Mouse (Mus musculus): ENCODE results near the gene Slfn3. TPM values are rescaled to one million over a fixed set of nuclear protein-coding genes. Genes with fewer than 3 reads are reported as not detected.
"Not testable (repeated sequence)": the region's sequence is repeated elsewhere in the genome, so short reads cannot be mapped to it uniquely, and the experiment has no call there.

Slfn3 gene
- polyA plus RNA-seq, 1 experiment from 2014 or later, result 0.14 TPM

- H3K9ac ChIP-seq (replicated peaks), result no peak overlapping the region
- H3K27me3 ChIP-seq, result no peaks in the 10 kb centered on the region
- H3K36me3 ChIP-seq, result no peaks in the 10 kb centered on the region
- WGBS, result 82% methylated on average over 7 of the region's 7 CpGs
- no peaks in the 10 kb centered on the region for H3K9me3 ChIP-seq
- H3K4me1 ChIP-seq, result no peaks in the 10 kb centered on the region
- ATAC-seq (ENCODE audit: low FRiP score, low read depth), result no peak
- H3K27ac ChIP-seq (replicated peaks), result no peak overlapping the region
- H3K4me2 ChIP-seq (replicated peaks), result no peak overlapping the region
- no peak overlapping the region for H3K4me3 ChIP-seq
Observed at GRCm38 (mm10) chr11:83227926-83228723, 37.0 kb downstream of the Slfn3 start.

DNA sequence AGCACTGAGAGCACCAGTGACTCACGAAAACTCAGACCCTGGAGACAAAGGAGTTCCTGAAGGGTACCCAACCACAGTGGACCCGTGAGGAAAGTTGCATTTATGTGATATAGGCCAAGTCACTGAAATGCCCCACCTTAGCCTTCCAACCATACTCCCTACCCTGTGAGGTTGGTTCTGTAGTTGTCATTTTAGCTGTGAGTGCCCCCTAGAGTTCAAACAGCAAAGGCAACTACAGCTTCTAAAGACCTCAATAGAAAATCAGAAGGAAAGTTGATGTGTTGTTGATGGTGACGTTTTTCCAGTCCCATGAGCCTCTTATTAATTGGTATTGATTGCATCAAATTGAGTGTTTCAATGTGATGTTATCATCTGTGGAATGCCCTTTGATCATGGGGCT is 39.8 kb downstream of the Slfn3 start:
- Histone ChIP-seq H3K4me1 (no peaks in the 10 kb centered on the region), H3K4me3 (no peak overlapping the region), H3K36me3 (no peaks in the 10 kb centered on the region), H3K9ac (replicated peaks) (no peak overlapping the region), H3K4me2 (replicated peaks) (no peak overlapping the region), H3K27ac (replicated peaks) (no peak overlapping the region), H3K9me3 (no peaks in the 10 kb centered on the region), H3K27me3 (no peaks in the 10 kb centered on the region)
- ATAC-seq (ENCODE audit: low FRiP score, low read depth), result no peak
- WGBS, result 72% methylated on average over 3 of the region's 3 CpGs

DNA sequence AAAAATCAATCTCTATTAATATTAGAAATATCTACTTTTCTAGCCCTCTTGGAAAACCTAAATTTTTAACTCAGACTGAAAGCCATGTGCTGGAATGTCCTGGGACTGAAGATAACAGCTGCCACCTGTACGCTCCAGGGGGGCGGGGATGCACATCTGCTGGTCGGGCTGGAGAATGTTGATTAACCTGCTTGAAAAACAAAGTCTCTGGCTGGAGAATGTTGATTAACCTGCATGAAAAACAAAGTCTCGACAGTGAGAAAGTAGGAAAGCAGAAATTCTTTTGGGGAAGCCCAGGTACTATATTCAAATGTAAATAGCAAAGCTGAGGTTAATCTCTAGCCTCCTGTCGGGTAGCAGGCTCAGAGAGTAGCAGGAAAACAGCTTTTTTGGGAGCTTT is 42.5 kb downstream of the Slfn3 start:
- H3K27me3 ChIP-seq; ATAC-seq (ENCODE audit: low FRiP score, low read depth): not testable (repeated sequence)
- WGBS, result 50% methylated on average over 5 of the region's 5 CpGs

DNA sequence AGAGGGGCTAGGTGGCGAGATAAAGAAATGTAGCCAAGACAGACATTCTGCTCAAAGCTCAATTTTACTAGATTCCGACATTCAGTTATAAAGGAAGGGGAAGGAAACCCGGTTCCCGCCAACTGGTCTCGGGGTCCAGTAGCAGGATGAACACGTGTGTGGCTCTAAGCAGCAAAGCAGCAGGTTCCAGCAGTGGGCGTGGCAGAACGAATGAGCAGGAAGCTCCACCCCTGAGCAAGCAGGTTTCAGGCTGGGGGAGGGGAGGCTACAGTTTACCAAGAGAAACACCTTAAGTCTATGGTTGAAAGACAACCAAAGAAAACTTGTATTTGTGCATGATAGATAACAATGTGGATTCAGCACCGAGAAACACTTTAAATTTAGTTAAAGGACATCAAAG is 46.3 kb downstream of the Slfn3 start:
- not testable (repeated sequence) for H3K4me2 ChIP-seq (replicated peaks)

More for the DNA sequence above, 42.5 kb downstream of the Slfn3 start:
- H3K4me1 ChIP-seq; H3K4me3 ChIP-seq; H3K36me3 ChIP-seq; H3K9me3 ChIP-seq; H3K9ac ChIP-seq (replicated peaks); H3K4me2 ChIP-seq (replicated peaks); H3K27ac ChIP-seq (replicated peaks): not testable (repeated sequence)

GRCm38 (mm10) chr11:83238389-83238788 is 47.3 kb downstream of the Slfn3 start:
- ATAC-seq (ENCODE audit: low FRiP score, low read depth), result no peak
- Histone ChIP-seq H3K27me3 (no peaks in the 10 kb centered on the region), H3K4me3 (no peak overlapping the region), H3K9ac (replicated peaks) (no peak overlapping the region), H3K4me2 (replicated peaks) (no peak overlapping the region), H3K9me3 (no peaks in the 10 kb centered on the region), H3K4me1 (no peaks in the 10 kb centered on the region), H3K27ac (replicated peaks) (no peak overlapping the region), H3K36me3 (no peaks in the 10 kb centered on the region)
- WGBS, result 90% methylated on average over 2 of the region's 2 CpGs

More for the DNA sequence above, 46.3 kb downstream of the Slfn3 start:
- H3K4me3 ChIP-seq; H3K27me3 ChIP-seq; H3K36me3 ChIP-seq; H3K27ac ChIP-seq (replicated peaks); ATAC-seq (ENCODE audit: low FRiP score, low read depth); H3K4me1 ChIP-seq; H3K9me3 ChIP-seq; H3K9ac ChIP-seq (replicated peaks): not testable (repeated sequence)
- WGBS, result 84% methylated on average over 9 of the region's 9 CpGs

DNA sequence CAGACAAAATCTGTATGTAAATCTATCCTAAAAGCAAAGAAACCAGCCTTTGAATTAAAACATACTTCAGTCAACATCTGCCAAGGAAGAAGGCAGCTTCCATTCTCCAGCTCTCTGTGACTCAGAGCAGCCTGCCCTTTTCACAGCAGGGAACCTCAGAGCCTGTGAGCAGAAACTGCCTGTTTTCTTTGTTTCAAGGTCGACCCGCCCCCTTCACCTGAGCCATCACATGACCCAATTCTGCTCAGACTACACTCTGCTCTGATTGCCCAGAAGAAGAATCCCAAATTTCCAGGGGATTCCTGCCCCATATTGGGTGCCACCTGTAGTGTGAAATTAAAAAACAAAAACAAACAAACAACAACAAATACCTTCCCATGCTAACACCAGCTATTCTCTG is 48.7 kb downstream of the Slfn3 start:
- no peak for ATAC-seq (ENCODE audit: low FRiP score, low read depth)
- H3K27me3 ChIP-seq, result no peaks in the 10 kb centered on the region
- WGBS, result 19% methylated on average over 2 of the region's 2 CpGs

GRCm38 (mm10) chr11:83257211-83257610 is 66.1 kb downstream of the Slfn3 start:
- 78% methylated on average over 5 of the region's 5 CpGs for WGBS
- not testable (repeated sequence) for ATAC-seq (ENCODE audit: low FRiP score, low read depth); H3K27ac ChIP-seq (replicated peaks); H3K4me1 ChIP-seq; H3K27me3 ChIP-seq; H3K9me3 ChIP-seq; H3K9ac ChIP-seq (replicated peaks); H3K36me3 ChIP-seq; H3K4me2 ChIP-seq (replicated peaks); H3K4me3 ChIP-seq

More for the DNA sequence above, 48.7 kb downstream of the Slfn3 start:
- Histone ChIP-seq H3K36me3 (no peaks in the 10 kb centered on the region), H3K9me3 (no peaks in the 10 kb centered on the region), H3K4me2 (replicated peaks) (no peak overlapping the region), H3K27ac (replicated peaks) (no peak overlapping the region), H3K4me1 (no peaks in the 10 kb centered on the region), H3K9ac (replicated peaks) (no peak overlapping the region), H3K4me3 (no peak overlapping the region)

DNA sequence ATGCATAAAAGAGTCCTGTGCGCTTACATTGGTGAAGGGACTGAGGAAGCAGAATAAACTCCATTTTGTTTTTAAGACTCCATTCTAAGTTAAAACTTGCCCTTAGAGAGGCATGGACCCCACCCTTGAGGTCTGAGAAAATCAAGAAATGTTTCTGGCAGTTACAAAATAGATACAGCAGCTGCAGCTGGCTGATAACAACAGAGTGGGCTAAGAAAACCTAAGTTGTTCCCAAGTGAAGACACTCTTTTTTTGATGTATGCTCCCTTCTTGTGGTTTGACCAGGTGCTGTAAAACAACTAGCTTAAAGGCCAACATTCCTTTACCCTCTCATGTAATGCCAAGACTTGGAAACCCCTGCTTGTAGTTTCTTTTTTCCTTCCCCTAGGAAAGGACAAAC is 71.5 kb downstream of the Slfn3 start:
- 96% methylated on average over 1 of the region's 1 CpGs for WGBS
- Histone ChIP-seq H3K27me3 (no peaks in the 10 kb centered on the region), H3K36me3 (no peaks in the 10 kb centered on the region), H3K4me3 (no peak overlapping the region), H3K4me1 (no peaks in the 10 kb centered on the region), H3K4me2 (replicated peaks) (no peak overlapping the region), H3K27ac (replicated peaks) (no peak overlapping the region), H3K9me3 (no peaks in the 10 kb centered on the region), H3K9ac (replicated peaks) (no peak overlapping the region)
- no peak for ATAC-seq (ENCODE audit: low FRiP score, low read depth)

- Histone ChIP-seq H3K27me3 (no peaks in the 10 kb centered on the region), H3K9ac (replicated peaks) (no peak overlapping the region), H3K4me2 (replicated peaks) (no peak overlapping the region), H3K36me3 (no peaks in the 10 kb centered on the region), H3K4me1 (no peaks in the 10 kb centered on the region), H3K27ac (replicated peaks) (no peak overlapping the region), H3K4me3 (no peak overlapping the region), H3K9me3 (no peaks in the 10 kb centered on the region)
- 59% methylated on average over 3 of the region's 3 CpGs for WGBS
- no peak for ATAC-seq (ENCODE audit: low FRiP score, low read depth)
Observed at GRCm38 (mm10) chr11:83263146-83263545, 72.0 kb downstream of the Slfn3 start.

Other genes with a start within 250 kb of the Slfn3 start
- gene Slfn5, start 240.0 kb upstream of the Slfn3 start, polyA plus RNA-seq (2016; fragmentation: Nextera tagmentation; extraction: Ambion mirVana), result 0.80 and 0.83 TPM in 2 replicates
- gene Slfn9, start 199.5 kb upstream of the Slfn3 start, polyA plus RNA-seq (2016; fragmentation: Nextera tagmentation; extraction: Ambion mirVana), result 9.3 and 10.6 TPM in 2 replicates
- gene Slfn8, start 170.5 kb upstream of the Slfn3 start, polyA plus RNA-seq (2016; fragmentation: Nextera tagmentation; extraction: Ambion mirVana), result 0.25 and 0.46 TPM in 2 replicates
- gene Slfn2, start 126.2 kb upstream of the Slfn3 start, polyA plus RNA-seq (2016; fragmentation: Nextera tagmentation; extraction: Ambion mirVana), result 1.4 and 1.6 TPM in 2 replicates
- not detected in 2 replicates for gene Slfn1, start 74.5 kb upstream of the Slfn3 start, polyA plus RNA-seq (2016; fragmentation: Nextera tagmentation; extraction: Ambion mirVana)
- gene Slfn4, start 16.1 kb upstream of the Slfn3 start, polyA plus RNA-seq (2016; fragmentation: Nextera tagmentation; extraction: Ambion mirVana), result not detected in 2 replicates
- gene Slfn14, start 95.4 kb downstream of the Slfn3 start, polyA plus RNA-seq (2016; fragmentation: Nextera tagmentation; extraction: Ambion mirVana), result 0.55 and 0.83 TPM in 2 replicates
- gene Ap2b1, start 107.7 kb downstream of the Slfn3 start, polyA plus RNA-seq (2016; fragmentation: Nextera tagmentation; extraction: Ambion mirVana), result 107 and 109 TPM in 2 replicates
- 19.7 and 20.1 TPM in 2 replicates for gene Pex12, start 111.3 kb downstream of the Slfn3 start, polyA plus RNA-seq (2016; fragmentation: Nextera tagmentation; extraction: Ambion mirVana)
- 13.6 and 13.9 TPM in 2 replicates for gene Rasl10b, start 217.8 kb downstream of the Slfn3 start, polyA plus RNA-seq (2016; fragmentation: Nextera tagmentation; extraction: Ambion mirVana)
- gene Gas2l2, start 238.1 kb downstream of the Slfn3 start, polyA plus RNA-seq (2016; fragmentation: Nextera tagmentation; extraction: Ambion mirVana), result not detected in 2 replicates
- 0.29 TPM in 1 of 2 replicates, not detected in the other for gene 1700020L24Rik, start 246.3 kb downstream of the Slfn3 start, polyA plus RNA-seq (2016; fragmentation: Nextera tagmentation; extraction: Ambion mirVana)